Mouse (Mus musculus) midbrain, embryonic 14.5 days (tissue): ENCODE data around the gene Enox1. TPM values are rescaled to one million over a fixed set of nuclear protein-coding genes. Genes with fewer than 3 reads are reported as not detected.

ENCODE experiments used
- ATAC-seq: fragments of 200-750 bp; cut with Nextera tagmentation; 2 replicates; pipeline ENCODE4 v1.8.0; 2017; ENCODE audit warnings: moderate number of reproducible peaks, moderate library complexity; ENCODE audit not compliant: low FRiP score, low TSS enrichment
- DNase-seq: peaks from one replicate; pipeline ENCODE4 v3.0.0-alpha.2; 2015
- H3K27ac ChIP-seq: fragments of 300-500 bp; sonication (generic); replicated peaks from 2 replicates; pipeline ENCODE4 v1.5.1; 2014; ENCODE audit warnings: mild to moderate bottlenecking, low read depth, low read length, moderate library complexity
- H3K27me3 ChIP-seq: fragments of 300-500 bp; sonication (generic); 2 replicates; pipeline ENCODE4 v1.6.1; 2014; ENCODE audit warnings: low read length, control low read depth, mixed read lengths; ENCODE audit not compliant: control insufficient read depth, insufficient read depth
- H3K36me3 ChIP-seq: fragments of 300-500 bp; sonication (generic); 2 replicates; pipeline ENCODE4 v1.6.1; 2014; ENCODE audit warnings: low read length, control low read depth; ENCODE audit not compliant: control insufficient read depth, insufficient read depth
- H3K4me1 ChIP-seq: fragments of 300-500 bp; sonication (generic); 2 replicates; pipeline ENCODE4 v1.6.1; 2014; ENCODE audit warnings: mild to moderate bottlenecking, antibody characterized with exemption, low read length, control low read depth; ENCODE audit not compliant: control insufficient read depth, insufficient read depth
- H3K4me2 ChIP-seq: fragments of 300-500 bp; sonication (generic); 2 replicates; pipeline ENCODE4 v1.6.1; 2014; ENCODE audit warnings: mild to moderate bottlenecking, low read length, moderate library complexity
- H3K4me3 ChIP-seq: fragments of 300-500 bp; sonication (generic); replicated peaks from 2 replicates; pipeline ENCODE4 v1.5.1; 2014; ENCODE audit warnings: low read depth, low read length
- H3K9ac ChIP-seq: fragments of 300-500 bp; sonication (generic); replicated peaks from 2 replicates; pipeline ENCODE4 v1.6.1; 2014; ENCODE audit warnings: mild to moderate bottlenecking, low read length, moderate library complexity
- H3K9me3 ChIP-seq: fragments of 300-500 bp; sonication (generic); 2 replicates; pipeline ENCODE4 v1.6.1; 2016; ENCODE audit warnings: low read length, control low read depth, mixed read lengths; ENCODE audit not compliant: control insufficient read depth
- WGBS: fragments of 180-500 bp; shearing (Covaris S2); extraction: QIAGEN DNeasy Blood & Tissue Kit; methylation state at CpG from one replicate; pipeline ENCODE4 v1.1.7; 2014; 5-methylcytosine and 5-hydroxymethylcytosine counted together
- polyA plus RNA-seq: library from polyadenylated mRNA; unstranded; fragments of >200 nt; fragmentation: Nextera tagmentation; extraction: Ambion mirVana; gene quantifications from 2 replicates; pipeline ENCODE4 v1.2.1, GENCODE M21; 2014

The Enox1 gene
- polyA plus RNA-seq, 1 experiment from 2014 or later: 39.5 TPM

GRCm38 (mm10) chr14:77738751-77739365 is 582.3 kb downstream of the Enox1 start:
- no peaks in the 10 kb centered on the region for H3K27me3 ChIP-seq
- DNase-seq (no peak), ATAC-seq (no peak)
- no peaks in the 10 kb centered on the region for H3K36me3 ChIP-seq
- H3K9ac ChIP-seq: no peak overlapping the region
- H3K4me3 ChIP-seq: no peak overlapping the region
- no peak overlapping the region for H3K27ac ChIP-seq
- H3K9me3 ChIP-seq: no peaks in the 10 kb centered on the region
- 84% methylated on average over 7 of the region's 7 CpGs for WGBS
- H3K4me1 ChIP-seq: no peaks in the 10 kb centered on the region
- no peak overlapping the region for H3K4me2 ChIP-seq

- no peak overlapping the region for H3K27ac ChIP-seq
Observed at GRCm38 (mm10) chr14:77739376-77739775, 582.8 kb downstream of the Enox1 start.

GRCm38 (mm10) chr14:77744638-77745240 is 588.2 kb downstream of the Enox1 start:
- H3K4me3 ChIP-seq: no peak overlapping the region
- no peaks in the 10 kb centered on the region for H3K4me1 ChIP-seq
- ATAC-seq: no peak
- DNase-seq: no peak
- H3K9me3 ChIP-seq: no peaks in the 10 kb centered on the region
- H3K9ac ChIP-seq: no peak overlapping the region
- H3K4me2 ChIP-seq: no peak overlapping the region
- WGBS: 95% methylated on average over 5 of the region's 5 CpGs
- H3K27ac ChIP-seq: no peak overlapping the region
- H3K36me3 ChIP-seq: no peaks in the 10 kb centered on the region
- H3K27me3 ChIP-seq: no peaks in the 10 kb centered on the region

More at GRCm38 (mm10) chr14:77739376-77739775, 582.8 kb downstream of the Enox1 start:
- no peaks in the 10 kb centered on the region for H3K27me3 ChIP-seq
- H3K9ac ChIP-seq: no peak overlapping the region
- ATAC-seq: no peak
- no peak for DNase-seq
- H3K4me1 ChIP-seq: no peaks in the 10 kb centered on the region
- no peaks in the 10 kb centered on the region for H3K36me3 ChIP-seq
- H3K9me3 ChIP-seq: no peaks in the 10 kb centered on the region
- no peak overlapping the region for H3K4me2 ChIP-seq
- H3K4me3 ChIP-seq: no peak overlapping the region

GRCm38 (mm10) chr14:77748920-77749319 is 592.4 kb downstream of the Enox1 start:
- Histone ChIP-seq H3K27me3 (no peaks in the 10 kb centered on the region), H3K4me1 (no peaks in the 10 kb centered on the region), H3K36me3 (no peaks in the 10 kb centered on the region), H3K27ac (no peak overlapping the region), H3K9ac (no peak overlapping the region), H3K4me3 (no peak overlapping the region), H3K4me2 (no peak overlapping the region), H3K9me3 (0 out of 2 replicates have a peak, but pooled peaks cover 3% of the 10 kb centered on the region)
- no peak for ATAC-seq
- DNase-seq: no peak

Other genes starting within 250 kb of the Enox1 start
- 0.43 and 0.54 TPM in 2 replicates for gene Ccdc122, start 120.0 kb upstream of the Enox1 start, polyA plus RNA-seq
- 1.0 and 1.8 TPM in 2 replicates for gene Lacc1, start 119.9 kb upstream of the Enox1 start, polyA plus RNA-seq